Mouse (Mus musculus): ENCODE measurements at regions not wholly inside any gene's neighbourhood (a gene's known extent, or its start where the extent isn't known, plus 50 kb on each side); places are given as distances from the start of the nearest gene placed in this dataset.
"Not testable (repeated sequence)": the region's sequence is repeated elsewhere in the genome, so short reads cannot be mapped to it uniquely, and the experiment has no call there.

GRCm38 (mm10) chr1:164744955-164745608, 51.4 kb upstream of the Dpt start:
- no peak for DNase-seq (ENCODE audit: low spot score)

DNA sequence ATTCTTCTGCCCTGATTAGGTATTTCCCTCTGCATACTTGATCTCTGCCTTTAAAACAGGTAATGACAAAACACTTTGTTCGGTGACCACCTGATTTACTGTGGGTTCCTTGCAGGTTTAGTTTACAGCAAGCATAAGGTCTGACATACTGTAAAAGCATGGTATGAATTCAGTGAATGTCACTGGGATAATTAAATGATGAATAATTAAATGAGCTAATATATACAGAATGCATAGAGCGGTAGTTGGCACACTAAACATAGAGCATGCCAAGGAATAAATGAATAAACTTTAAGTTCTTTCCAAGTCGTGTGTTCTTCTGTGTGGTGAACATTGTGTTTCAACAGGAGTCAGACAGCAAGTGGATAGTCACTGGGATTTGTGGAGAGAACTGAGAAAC, 51.9 kb upstream of the Dpt start:
- no peak for DNase-seq (ENCODE audit: low spot score)

GRCm38 (mm10) chr1:164742897-164743296, 53.5 kb upstream of the Dpt start:
- DNase-seq (ENCODE audit: low spot score) = not testable (repeated sequence)

DNA sequence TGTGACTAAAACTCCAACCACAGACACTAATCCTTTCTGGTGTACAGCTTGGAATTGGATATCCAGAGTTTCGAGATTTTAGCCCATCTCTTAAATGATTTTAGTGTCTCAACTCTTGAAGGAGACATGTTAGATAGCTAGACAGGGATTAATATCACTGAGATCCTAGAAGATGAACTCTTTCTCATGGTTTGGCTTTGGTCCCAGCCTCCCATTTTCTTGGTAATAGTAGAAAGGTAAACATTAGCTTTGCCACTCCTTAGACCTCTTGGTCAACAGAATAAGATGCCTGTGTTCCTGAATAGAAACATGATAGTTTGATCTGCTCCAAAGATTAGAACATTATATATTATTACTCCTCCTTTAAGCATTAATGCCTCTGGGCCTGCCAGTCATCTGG, 60.8 kb upstream of the Dpt start:
- no peak for DNase-seq (ENCODE audit: low spot score)

DNA sequence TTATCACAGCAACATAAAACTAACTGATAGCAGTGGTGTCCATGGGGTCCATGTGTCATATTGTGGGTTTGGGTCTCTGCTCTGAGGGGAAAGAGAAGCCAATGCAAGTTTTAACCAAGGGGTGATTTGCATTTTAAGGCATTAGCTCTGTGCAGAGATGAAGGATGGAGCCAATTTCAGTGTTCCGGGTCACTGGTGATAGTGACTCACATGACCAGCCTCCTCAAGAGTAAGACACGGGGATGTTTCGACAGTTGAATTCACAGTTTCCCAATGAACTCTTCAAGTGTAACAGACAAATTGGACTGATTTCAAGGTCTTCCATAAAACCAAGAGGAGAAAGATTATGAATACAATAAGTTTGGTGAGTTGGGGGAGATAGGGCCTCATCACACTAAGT, 62.7 kb upstream of the Dpt start:
- no peak for DNase-seq (ENCODE audit: low spot score)

- no peak for DNase-seq (ENCODE audit: low spot score)
Observed at GRCm38 (mm10) chr1:164722054-164722453, 74.4 kb upstream of the Dpt start.

- no peak for DNase-seq (ENCODE audit: low spot score)
Observed at GRCm38 (mm10) chr1:164714905-164715304, 81.5 kb upstream of the Dpt start.

DNA sequence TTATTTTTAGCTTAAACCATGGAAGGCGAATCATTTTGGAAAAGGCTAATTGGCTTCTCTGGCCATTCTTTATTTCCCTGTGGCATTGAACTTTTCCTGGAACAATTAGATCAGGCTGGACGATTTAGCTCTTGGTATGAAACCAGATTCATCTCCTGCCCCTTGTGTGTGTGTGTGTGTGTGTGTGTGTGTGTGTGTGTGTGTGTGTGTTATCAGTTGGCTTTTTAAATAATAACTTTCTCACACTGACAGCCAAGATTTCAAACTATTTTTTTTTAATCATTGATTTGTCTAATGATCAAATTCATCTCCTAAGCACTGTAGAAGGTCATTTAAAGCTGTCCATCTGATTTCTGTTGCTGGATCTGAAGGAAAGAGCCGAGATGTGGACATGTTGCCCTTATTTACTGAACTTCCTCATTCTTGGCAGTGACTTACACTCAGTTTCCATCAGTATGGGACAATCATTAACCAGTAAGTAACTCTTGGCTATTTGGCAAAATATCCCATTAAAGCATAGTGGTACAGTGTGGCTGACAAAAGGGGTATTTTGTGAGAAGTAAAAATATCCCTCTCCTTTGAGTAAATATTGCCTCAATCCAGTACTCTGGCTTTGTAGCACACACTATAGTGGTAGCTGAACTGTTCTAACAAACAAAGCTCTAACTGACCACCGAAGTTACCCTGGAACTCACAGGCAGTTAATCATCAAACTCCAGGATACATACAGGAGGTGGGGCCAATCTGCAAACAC, 82.5 kb upstream of the Dpt start:
- no peak for DNase-seq (ENCODE audit: low spot score)

DNA sequence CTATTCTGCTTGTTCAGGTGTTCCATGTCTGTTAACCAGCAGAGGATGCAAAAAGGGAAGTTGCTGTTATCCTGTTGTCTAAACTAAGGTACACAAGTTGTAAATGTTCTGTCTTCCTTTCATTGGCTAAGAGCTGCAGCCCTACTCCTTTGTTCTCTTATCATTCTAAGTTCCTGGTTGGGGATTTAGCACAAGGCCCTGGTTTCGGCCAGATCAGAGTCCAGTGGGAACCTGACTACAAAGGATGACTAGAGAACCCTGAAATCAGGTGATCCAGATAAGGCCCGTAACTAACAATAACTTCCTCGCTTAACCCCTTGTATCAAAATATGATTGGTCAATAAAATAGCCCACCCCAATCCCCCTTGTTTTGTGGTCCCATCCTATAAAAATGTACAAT, 83.9 kb upstream of the Dpt start:
- DNase-seq (ENCODE audit: low spot score) = no peak

DNA sequence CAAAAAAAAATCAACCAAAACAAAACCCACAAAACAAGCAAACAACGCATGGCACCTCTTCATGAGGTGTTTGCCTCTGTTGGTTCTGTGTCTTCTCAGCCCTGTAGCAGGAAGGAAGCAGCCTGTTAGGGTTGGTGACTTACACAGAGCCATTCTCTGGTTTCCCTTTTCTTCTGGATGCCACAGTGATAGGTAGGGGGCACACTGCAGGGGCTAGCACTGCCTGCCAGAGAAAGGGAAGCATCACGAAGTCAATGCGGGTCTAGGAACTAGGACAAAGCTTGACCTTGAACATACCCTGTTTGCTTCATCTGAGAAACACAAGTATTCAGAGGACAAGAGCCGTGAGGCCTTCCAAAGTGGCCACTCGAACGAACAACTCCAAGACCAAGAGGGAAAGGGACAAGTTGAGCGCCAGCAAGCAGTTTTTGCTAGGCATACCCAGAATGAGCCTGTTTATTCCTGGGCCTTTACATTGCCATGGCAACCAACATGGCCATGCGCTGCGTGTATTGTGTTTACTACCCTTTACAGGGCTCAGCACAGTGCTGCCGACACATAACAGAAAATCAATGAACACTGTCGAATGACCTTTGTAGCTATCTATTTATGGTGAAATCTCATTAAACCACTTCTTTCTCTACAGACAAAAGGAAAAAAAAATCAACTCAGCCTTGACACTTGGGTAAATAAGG, 91.9 kb upstream of the Dpt start:
- DNase-seq (ENCODE audit: low spot score) = no peak

DNA sequence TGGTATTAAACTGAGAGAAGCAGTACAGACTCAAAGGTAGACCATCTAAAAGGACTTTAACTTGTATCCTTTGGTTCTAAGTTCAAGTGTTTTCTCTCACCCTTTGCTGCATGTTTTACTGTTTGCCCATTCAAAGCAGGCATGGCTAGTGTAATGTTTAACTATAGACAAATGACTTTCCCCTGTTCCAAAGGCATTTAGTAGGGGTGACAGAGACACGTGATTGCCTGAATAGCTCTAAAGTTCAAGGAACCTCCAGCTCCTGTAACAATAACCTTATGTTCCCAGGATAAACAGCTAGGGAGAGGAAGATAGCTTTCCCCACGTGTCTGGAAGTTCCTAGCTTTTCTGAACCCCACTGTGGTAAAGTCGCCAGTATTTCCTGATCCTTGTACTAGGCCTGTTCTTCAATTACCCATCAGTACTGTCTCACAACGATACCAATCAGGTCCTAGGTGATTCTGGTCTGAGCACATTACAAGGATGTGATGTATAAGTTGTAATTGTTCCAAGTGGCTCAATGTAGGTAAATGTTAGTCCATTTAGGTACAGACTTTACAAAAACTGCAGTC, 92.8 kb upstream of the Dpt start:
- no peak for DNase-seq (ENCODE audit: low spot score)

- no peak for DNase-seq (ENCODE audit: low spot score)
Observed at GRCm38 (mm10) chr1:164690055-164690454, 106.4 kb upstream of the Dpt start.

- no peak for DNase-seq (ENCODE audit: low spot score)
Observed at GRCm38 (mm10) chr1:164689311-164689710, 107.1 kb upstream of the Dpt start.

- DNase-seq (ENCODE audit: low spot score) = no peak
Observed at GRCm38 (mm10) chr1:164684437-164684836, 112.0 kb upstream of the Dpt start.

DNA sequence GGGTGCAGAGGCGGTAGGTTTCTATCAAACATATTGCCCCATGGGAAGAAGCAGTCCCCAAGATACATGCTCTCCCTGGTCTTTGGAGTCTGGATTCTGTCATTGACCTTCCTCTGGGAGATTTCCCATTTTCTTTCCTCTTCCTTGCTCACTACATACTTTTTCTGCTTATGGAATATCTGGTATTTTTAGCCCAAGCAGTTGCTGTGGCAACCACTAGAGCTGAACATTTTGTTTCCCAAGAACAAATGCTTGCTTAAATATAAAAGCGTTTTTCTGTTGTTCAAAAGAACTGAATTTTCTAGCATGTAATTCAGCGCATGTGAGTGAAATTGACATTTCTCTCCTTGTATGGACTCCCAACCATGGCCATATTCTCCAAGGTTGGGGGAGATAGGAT, 112.7 kb upstream of the Dpt start:
- DNase-seq (ENCODE audit: low spot score) = no peak

DNA sequence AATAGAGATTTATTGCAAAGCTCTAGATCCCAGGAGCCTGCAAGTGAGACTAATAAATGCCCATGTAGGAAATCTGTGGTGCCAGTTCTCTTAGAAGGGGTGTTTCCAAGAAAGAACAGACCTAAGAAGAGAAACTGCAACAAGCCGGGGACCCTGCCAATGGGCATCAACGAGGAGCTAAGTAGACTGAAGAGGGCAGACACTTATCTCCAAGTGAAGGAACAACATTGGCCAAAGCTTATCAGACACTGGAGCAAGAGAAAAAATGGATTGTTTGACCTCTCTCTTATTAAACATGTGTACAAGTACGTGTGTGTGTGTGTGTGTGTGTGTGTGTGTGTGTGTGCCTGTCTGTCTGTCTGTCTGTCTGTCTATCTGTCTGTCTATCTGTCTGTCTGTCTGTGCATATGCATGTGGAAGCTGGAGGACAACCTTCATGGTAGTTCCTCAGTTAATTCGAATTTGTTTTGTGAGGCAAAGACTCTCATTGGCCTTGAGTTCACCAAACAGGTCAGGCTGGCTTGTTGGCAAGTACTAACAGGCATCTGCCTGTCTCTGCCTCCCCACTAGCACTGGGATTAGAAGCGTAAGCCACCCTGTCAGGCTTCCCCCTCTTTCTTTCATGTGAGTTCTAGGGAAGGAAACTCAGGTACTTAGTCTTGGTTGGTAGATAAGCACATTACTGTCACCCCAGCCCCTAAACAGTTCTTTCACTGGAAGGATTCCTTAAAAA, 113.4 kb upstream of the Dpt start:
- DNase-seq (ENCODE audit: low spot score) = no peak

- no peak for DNase-seq (ENCODE audit: low spot score)
Observed at GRCm38 (mm10) chr1:164682426-164682825, 114.0 kb upstream of the Dpt start.

DNA sequence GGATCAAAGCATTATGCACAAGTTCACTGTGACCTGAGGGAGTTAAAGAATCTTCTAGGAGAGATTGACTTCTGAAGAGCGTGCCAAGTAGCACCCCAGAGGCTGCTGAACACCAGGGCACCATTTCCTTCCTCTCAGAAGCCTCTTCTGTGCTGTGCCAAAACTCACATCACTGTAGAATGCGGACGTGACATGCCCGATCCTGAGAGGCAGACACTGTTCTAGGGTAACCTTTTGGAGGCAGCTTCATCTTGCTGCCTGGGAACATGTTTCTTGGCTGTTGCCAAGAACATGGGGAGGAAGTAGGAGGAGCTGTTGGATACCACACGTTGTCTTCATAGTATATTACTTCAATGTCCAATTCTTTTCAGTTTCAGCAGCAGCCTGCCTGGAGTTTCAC, 114.9 kb upstream of the Dpt start:
- DNase-seq (ENCODE audit: low spot score) = peak; percentile 20

- peak; percentile 46 for DNase-seq (ENCODE audit: low spot score)
Observed at GRCm38 (mm10) chr1:164678303-164678702, 118.1 kb upstream of the Dpt start.

GRCm38 (mm10) chr1:164652244-164652643, 144.2 kb upstream of the Dpt start:
- no peak for DNase-seq (ENCODE audit: low spot score)

GRCm38 (mm10) chr1:164637901-164638462, 158.5 kb upstream of the Dpt start:
- DNase-seq (ENCODE audit: low spot score) = no peak

- DNase-seq (ENCODE audit: low spot score) = no peak
Observed at GRCm38 (mm10) chr1:164631679-164632078, 164.8 kb upstream of the Dpt start.
